Mouse (Mus musculus): ENCODE measurements around the gene 2310061N02Rik.
"Not testable (repeated sequence)": the region's sequence is repeated elsewhere in the genome, so short reads cannot be mapped to it uniquely, and the experiment has no call there.

2310061N02Rik gene

GRCm38 (mm10) chr16:88707496-88708012 lies at the start of gene 2310061N02Rik:
Gene 2310061N02Rik (minus strand): TSS chr16:88707962.
- in situ Hi-C loops (cut with MboI; ENCODE audit: unreplicated experiment in 2 of 2): no loop called here

- in situ Hi-C loops (cut with MboI; ENCODE audit: unreplicated experiment in 2 of 2): not testable (repeated sequence)
Observed at GRCm38 (mm10) chr16:88751535-88751934, 43.8 kb upstream of the 2310061N02Rik start, which contains the start of gene Krtap13. Gene Krtap13 (minus strand): TSS chr16:88751635.

- in situ Hi-C loops (cut with MboI; ENCODE audit: unreplicated experiment in 2 of 2): no loop called here
Observed at GRCm38 (mm10) chr16:88747943-88748342, 40.2 kb upstream of the 2310061N02Rik start.

GRCm38 (mm10) chr16:88744750-88745340 lies 37.1 kb upstream of the 2310061N02Rik start:
- in situ Hi-C loops (cut with MboI; ENCODE audit: unreplicated experiment in 2 of 2): no loop called here

GRCm38 (mm10) chr16:88735391-88735790 lies 27.6 kb upstream of the 2310061N02Rik start:
- in situ Hi-C loops (cut with MboI; ENCODE audit: unreplicated experiment in 2 of 2): no loop called here

GRCm38 (mm10) chr16:88728812-88729275 lies 21.1 kb upstream of the 2310061N02Rik start, which contains the start of gene Krtap13-1:
Gene Krtap13-1 (plus strand): TSS chr16:88728862.
- in situ Hi-C loops (cut with MboI; ENCODE audit: unreplicated experiment in 2 of 2): no loop called here

GRCm38 (mm10) chr16:88720031-88720430 lies 12.3 kb upstream of the 2310061N02Rik start:
- in situ Hi-C loops (cut with MboI; ENCODE audit: unreplicated experiment in 2 of 2): no loop called here

GRCm38 (mm10) chr16:88716549-88716948 lies 8.8 kb upstream of the 2310061N02Rik start:
- in situ Hi-C loops (cut with MboI; ENCODE audit: unreplicated experiment in 2 of 2): no loop called here

- in situ Hi-C loops (cut with MboI; ENCODE audit: unreplicated experiment in 2 of 2): no loop called here
Observed at GRCm38 (mm10) chr16:88711245-88711644, 3.5 kb upstream of the 2310061N02Rik start.

GRCm38 (mm10) chr16:88710757-88711156 lies 3.0 kb upstream of the 2310061N02Rik start:
- in situ Hi-C loops (cut with MboI; ENCODE audit: unreplicated experiment in 2 of 2): no loop called here

GRCm38 (mm10) chr16:88701072-88701864 lies 6.5 kb downstream of the 2310061N02Rik start:
- in situ Hi-C loops (cut with MboI; ENCODE audit: unreplicated experiment in 2 of 2): no loop called here

GRCm38 (mm10) chr16:88696256-88696655 lies 11.5 kb downstream of the 2310061N02Rik start:
- in situ Hi-C loops (cut with MboI; ENCODE audit: unreplicated experiment in 2 of 2): no loop called here

GRCm38 (mm10) chr16:88681282-88681681 lies 26.5 kb downstream of the 2310061N02Rik start:
- in situ Hi-C loops (cut with MboI; ENCODE audit: unreplicated experiment in 2 of 2): no loop called here

GRCm38 (mm10) chr16:88679099-88679498 lies 28.7 kb downstream of the 2310061N02Rik start:
- in situ Hi-C loops (cut with MboI; ENCODE audit: unreplicated experiment in 2 of 2): no loop called here

GRCm38 (mm10) chr16:88671571-88671970 lies 36.2 kb downstream of the 2310061N02Rik start, which contains the start of gene Krtap27-1:
Gene Krtap27-1 (minus strand): TSS chr16:88671671.
- in situ Hi-C loops (cut with MboI; ENCODE audit: unreplicated experiment in 2 of 2): no loop called here

GRCm38 (mm10) chr16:88657426-88657825 lies 50.3 kb downstream of the 2310061N02Rik start:
- in situ Hi-C loops (cut with MboI; ENCODE audit: unreplicated experiment in 2 of 2): loop anchor here (5.0 to 10.0 kb wide), 2 partner anchors 165 to 1527 kb away; partner anchors contain the start of gene Krtap15 (in 2 of the 2)
